Mouse (Mus musculus): ENCODE results near the gene Lif.

DNA sequence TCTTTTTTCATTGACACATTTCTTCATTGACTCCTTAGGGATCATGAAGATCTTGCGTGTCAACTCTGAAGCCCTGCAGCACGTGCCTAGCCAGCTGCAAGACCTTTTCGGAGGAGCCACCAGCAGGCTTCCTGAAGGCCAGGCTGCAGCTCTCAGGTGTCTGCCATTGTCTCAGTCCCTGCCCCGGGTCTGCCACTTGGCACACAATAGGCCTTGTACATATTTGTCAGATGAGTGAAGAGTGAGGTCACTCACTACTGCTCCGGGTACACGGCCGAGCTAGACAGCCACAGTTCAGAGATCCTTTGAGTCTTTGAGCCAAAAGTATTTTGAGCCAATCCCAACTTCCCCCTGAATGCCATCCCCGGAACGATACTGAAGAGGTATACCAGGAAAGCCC lies 45.7 kb downstream of the Lif start:
- TF ChIP-seq POLR2A (IDR thresholded peaks at IDR 0.05; ENCODE audit: control insufficient read depth, extremely low read depth, insufficient read depth, low read length, poor library complexity) (no peak), CTCF (IDR thresholded peaks at IDR 0.05; ENCODE audit: borderline replicate concordance, control insufficient read depth, extremely low read depth, insufficient read depth, low read length, poor library complexity) (no peak)
